Mouse (Mus musculus) forebrain, embryonic 10.5 days (tissue): ENCODE measurements around the gene Gm20843. TPM values are rescaled to one million over a fixed set of nuclear protein-coding genes. Genes with fewer than 3 reads are reported as not detected.
"Not testable (repeated sequence)": the region's sequence is repeated elsewhere in the genome, so short reads cannot be mapped to it uniquely, and the experiment has no call there.

Source experiments
- DNase-seq: peaks from one replicate; pipeline ENCODE4 v3.0.0-alpha.2; 2017; ENCODE audit warnings: low spot score; ENCODE audit errors: extremely low spot score
- H3K27ac ChIP-seq: fragments of 300-500 bp; sonication (generic); 2 replicates; pipeline ENCODE4 v1.5.1; 2016; ENCODE audit warnings: mild to moderate bottlenecking
- H3K27me3 ChIP-seq: fragments of 300-500 bp; sonication (generic); 2 replicates; pipeline ENCODE4 v1.6.1; 2016; ENCODE audit warnings: mild to moderate bottlenecking; ENCODE audit not compliant: poor library complexity, severe bottlenecking
- H3K36me3 ChIP-seq: fragments of 300-500 bp; sonication (generic); replicated peaks from 2 replicates; pipeline ENCODE4 v1.6.1; 2016; ENCODE audit warnings: mild to moderate bottlenecking, moderate library complexity
- H3K4me1 ChIP-seq: fragments of 300-500 bp; sonication (generic); 2 replicates; pipeline ENCODE4 v1.6.1; 2016
- H3K4me3 ChIP-seq: fragments of 300-500 bp; sonication (generic); 2 replicates; pipeline ENCODE4 v1.5.1; 2016; ENCODE audit warnings: mild to moderate bottlenecking, moderate library complexity
- H3K9me3 ChIP-seq: fragments of 300-500 bp; sonication (generic); 2 replicates; pipeline ENCODE4 v1.6.1; 2016; ENCODE audit warnings: mild to moderate bottlenecking, moderate library complexity
- WGBS: fragments of 180-500 bp; shearing (Covaris S2); methylation state at CpG from one replicate; pipeline ENCODE4 v1.1.7; 2016; 5-methylcytosine and 5-hydroxymethylcytosine counted together
- polyA plus RNA-seq: library from polyadenylated mRNA; unstranded; fragments of >200 nt; fragmentation: Nextera tagmentation; extraction: Ambion mirVana; gene quantifications from 2 replicates; pipeline ENCODE4 v1.2.1, GENCODE M21; 2016

The Gm20843 gene
- polyA plus RNA-seq, result not detected in 2 replicates

DNA sequence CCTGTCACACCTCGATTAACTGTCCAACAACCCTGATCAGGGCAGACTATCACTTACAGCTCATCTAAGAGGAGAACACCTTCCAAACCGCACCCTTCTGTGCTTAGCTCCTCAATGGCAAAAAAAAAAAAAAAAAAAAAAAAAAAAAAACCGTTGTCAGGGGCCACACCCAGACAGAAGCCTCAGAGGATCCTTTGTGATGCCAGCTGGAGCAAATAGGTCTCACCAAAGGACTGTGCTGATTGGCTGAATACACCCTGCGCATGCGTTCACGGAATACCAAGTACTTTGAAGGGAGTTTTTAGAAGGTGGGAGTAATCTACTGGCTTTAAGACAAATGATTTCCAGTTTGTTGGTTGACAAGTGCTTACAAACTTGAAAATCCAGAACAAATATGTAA is at the start of gene Gm20843:
Gene Gm20843 (minus strand): TSS at position 101 of the 400 bp plus-strand sequence.
- H3K4me1 ChIP-seq, H3K4me3 ChIP-seq, DNase-seq, H3K27me3 ChIP-seq, H3K36me3 ChIP-seq, H3K9me3 ChIP-seq, H3K27ac ChIP-seq: not testable (repeated sequence)
- WGBS, result no CpG with 5 or more reads among the region's 6 CpGs
